Mouse (Mus musculus) mouse embryonic stem cell (cell line): ENCODE results near the gene Armcx6.
"Not testable (repeated sequence)": the region's sequence is repeated elsewhere in the genome, so short reads cannot be mapped to it uniquely, and the experiment has no call there.

Source experiments
- in situ Hi-C, 2 experiments: fragments of 300-500 bp; cut with MboI; formaldehyde crosslinking; loops; 1 replicate in 1 of 2; 3 replicates in 1 of 2; pipeline ENCODE4 v1.14.3; 2019 to 2020; ENCODE audit warnings: low sequenced_read_pairs in 2 of 2, low pct_unique_long_range_greater_than_20kb in 1 of 2, mixed read lengths in 1 of 2; ENCODE audit not compliant: unreplicated experiment in 1 of 2

Armcx6 gene

GRCm38 (mm10) chrX:134750764-134751592, at the start of gene Armcx6:
Gene Armcx6, minus strand, starts transcription at chrX:134751417.
- in situ Hi-C loops = loop anchor here in 1 of 2 experiments (10.0 kb wide), 1 partner anchor 154 kb away; no protein-coding TSS in a partner anchor

DNA sequence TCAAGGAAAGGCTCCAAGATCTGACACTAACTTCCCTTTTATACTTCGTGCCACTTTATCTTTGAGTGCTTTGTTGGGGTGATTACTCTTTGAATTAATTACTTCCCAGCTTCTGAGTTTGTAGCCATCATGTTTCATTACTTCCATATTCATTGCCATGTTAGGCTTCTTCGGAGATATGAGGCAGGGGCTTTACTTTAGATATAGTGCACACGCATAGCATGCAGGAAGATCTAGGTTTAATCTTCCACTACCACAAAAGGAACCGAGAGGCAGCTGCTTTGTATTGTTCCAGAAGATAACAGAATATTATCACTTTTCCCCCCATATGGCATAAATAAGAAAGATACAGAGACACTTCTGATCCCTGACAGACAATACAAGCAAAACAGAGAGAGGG, 36.5 kb upstream of the Armcx6 start:
- in situ Hi-C loops = no loop called here

DNA sequence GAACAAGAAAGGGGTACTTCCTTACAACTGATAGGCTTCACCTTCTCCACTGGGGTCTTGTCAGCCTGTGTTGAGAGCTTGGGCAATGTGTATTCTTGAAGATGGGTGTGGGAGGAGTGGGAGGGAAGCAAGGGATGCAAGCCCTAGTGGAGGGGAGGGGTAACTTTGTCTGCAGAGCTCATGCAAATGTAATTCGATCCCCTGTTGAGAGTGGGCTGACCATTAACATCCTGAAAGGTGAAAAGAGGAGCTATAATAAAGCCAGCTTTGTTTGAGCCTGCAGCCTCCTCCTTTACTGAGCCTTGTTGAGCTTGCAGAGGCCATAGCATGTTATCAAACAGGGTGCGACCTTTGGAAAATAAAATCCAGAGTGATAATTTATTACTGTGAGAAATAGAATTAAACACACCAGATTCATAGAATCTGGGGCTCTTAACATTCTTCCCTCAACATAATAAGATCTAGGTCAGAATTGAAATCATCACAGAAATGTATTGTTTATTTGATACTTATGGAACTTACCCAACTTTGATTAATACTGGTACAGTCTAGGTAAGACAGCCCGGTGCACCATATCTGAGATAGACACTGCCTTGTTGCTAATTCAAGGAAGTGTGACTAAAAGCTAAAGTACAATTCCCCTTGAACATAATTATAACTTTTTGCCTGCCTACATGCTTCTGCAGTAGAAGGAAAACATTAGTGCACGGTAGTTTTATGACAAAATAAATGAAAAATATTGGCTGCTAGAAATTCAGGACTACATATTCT, 12.4 kb upstream of the Armcx6 start:
- in situ Hi-C loops = not testable (repeated sequence)

GRCm38 (mm10) chrX:134757293-134757995, 6.2 kb upstream of the Armcx6 start:
- in situ Hi-C loops = loop anchor here in 1 of 2 experiments (10.0 kb wide), 1 partner anchor 147 kb away; no protein-coding TSS in a partner anchor

GRCm38 (mm10) chrX:134756434-134757292, 5.4 kb upstream of the Armcx6 start, which contains the start of gene Armcx3:
Gene Armcx3, plus strand, starts transcription at chrX:134756595.
- in situ Hi-C loops = loop anchor here in 1 of 2 experiments (10.0 kb wide), 1 partner anchor 148 kb away; no protein-coding TSS in a partner anchor

DNA sequence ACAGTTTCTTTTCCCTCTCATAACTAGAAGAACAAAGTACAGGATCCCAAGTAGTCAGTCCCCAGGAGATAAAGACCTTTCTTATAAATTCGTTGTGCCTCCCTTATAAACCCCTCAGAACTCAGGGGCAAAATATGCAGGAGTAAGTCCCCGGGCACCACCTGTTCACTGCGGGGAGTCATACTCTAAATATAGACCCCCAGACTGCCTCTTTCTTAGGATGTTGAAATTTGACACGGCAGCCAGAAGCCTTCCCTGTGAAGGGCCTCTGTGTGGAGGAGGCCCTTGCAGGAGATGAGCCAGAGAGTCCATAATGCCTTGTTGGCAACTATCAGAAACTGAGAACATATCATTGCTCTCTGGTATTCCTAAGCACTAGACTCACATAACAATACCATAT, 1.4 kb upstream of the Armcx6 start:
- in situ Hi-C loops = loop anchor here in 1 of 2 experiments (10.0 kb wide), 1 partner anchor 152 kb away; no protein-coding TSS in a partner anchor

- in situ Hi-C loops = loop anchor here in 1 of 2 experiments (10.0 kb wide), 1 partner anchor 153 kb away; no protein-coding TSS in a partner anchor
Observed at GRCm38 (mm10) chrX:134751910-134752309, 693 bp upstream of the Armcx6 start.

GRCm38 (mm10) chrX:134746459-134746858, 4.8 kb downstream of the Armcx6 start:
- in situ Hi-C loops = loop anchor here in 1 of 2 experiments (25.0 kb wide), 1 partner anchor 166 kb away; no protein-coding TSS in a partner anchor

DNA sequence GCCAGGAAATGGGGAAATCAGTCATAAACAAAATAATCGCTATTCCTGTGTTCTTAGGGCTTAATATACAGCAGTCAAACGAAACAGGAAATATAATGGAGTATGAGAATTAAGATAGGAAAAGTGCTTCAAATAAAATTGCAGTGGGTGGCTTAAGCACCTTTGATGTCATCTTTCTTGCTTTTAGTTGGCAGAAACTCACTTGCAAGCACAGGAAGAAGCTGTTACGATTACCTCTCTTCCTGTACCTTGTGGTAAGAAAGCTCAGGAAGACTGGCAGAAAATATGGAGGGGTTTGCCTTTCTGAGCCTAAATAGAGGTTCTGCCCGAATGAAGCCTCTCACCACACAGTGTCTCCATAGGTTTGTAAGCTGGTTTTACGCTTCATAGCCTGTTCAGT, 9.4 kb downstream of the Armcx6 start:
- in situ Hi-C loops = loop anchor here in 1 of 2 experiments (25.0 kb wide), 1 partner anchor 170 kb away; no protein-coding TSS in a partner anchor

GRCm38 (mm10) chrX:134739160-134739559, 12.1 kb downstream of the Armcx6 start:
- in situ Hi-C loops = loop anchor here in 1 of 2 experiments (25.0 kb wide), 1 partner anchor 173 kb away; no protein-coding TSS in a partner anchor

DNA sequence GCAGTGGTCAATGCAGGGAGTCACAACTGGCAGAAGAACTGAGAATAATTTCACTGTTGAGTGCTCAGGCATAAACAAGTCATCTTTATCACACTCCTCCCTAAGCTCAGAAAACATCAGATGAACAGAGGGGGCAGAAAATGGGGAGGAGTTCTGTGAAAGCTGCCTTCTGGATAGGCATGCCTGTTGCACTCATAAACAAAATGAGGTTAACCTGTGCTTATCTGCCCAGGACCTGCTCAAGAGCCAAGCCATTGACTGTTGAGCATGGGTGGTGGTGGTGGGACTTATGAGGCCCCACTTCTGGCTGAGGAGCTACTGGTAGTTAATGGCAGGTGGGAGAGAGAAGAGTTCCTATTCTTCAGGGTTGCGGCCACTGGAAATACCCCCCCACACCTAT, 13.4 kb downstream of the Armcx6 start:
- in situ Hi-C loops = loop anchor here in 1 of 2 experiments (25.0 kb wide), 1 partner anchor 175 kb away; no protein-coding TSS in a partner anchor

GRCm38 (mm10) chrX:134729778-134730177, 21.4 kb downstream of the Armcx6 start:
- in situ Hi-C loops = loop anchor here in 1 of 2 experiments (25.0 kb wide), 1 partner anchor 183 kb away; no protein-coding TSS in a partner anchor

GRCm38 (mm10) chrX:134723762-134724161, 27.5 kb downstream of the Armcx6 start:
- in situ Hi-C loops = not testable (repeated sequence)

- in situ Hi-C loops = no loop called here
Observed at GRCm38 (mm10) chrX:134718524-134718923, 32.7 kb downstream of the Armcx6 start.

DNA sequence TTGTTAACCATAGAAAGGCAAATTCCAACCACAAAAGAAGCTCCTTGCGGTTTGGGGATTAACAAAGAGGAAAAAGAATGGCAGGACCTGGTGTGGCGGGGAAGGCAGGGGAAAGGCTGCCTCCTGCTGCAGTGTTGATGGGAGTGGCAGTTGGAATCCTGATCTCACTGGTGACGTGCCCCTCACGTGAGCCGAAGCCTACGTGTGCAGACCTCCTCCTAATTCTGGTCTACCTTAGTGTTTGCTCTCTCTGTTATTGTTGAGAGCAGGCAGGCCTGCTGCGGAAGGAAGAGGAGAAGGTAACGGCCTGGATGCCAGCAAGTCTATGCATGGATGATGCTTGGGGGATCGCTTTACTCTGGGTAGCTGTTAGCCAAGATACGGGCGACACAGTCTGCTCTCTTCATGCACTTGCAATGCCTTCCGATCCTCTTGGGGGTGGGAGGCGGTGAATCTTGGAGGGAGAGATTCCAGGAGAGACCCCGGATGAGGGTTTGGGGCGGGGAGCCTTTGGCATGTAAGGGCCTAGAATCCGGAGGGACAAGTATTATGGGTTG, 33.4 kb downstream of the Armcx6 start, which contains the start of gene Armcx1:
TSS of gene Armcx1 (plus strand) at position 212 of the 557 bp plus-strand sequence.
- in situ Hi-C loops = no loop called here

DNA sequence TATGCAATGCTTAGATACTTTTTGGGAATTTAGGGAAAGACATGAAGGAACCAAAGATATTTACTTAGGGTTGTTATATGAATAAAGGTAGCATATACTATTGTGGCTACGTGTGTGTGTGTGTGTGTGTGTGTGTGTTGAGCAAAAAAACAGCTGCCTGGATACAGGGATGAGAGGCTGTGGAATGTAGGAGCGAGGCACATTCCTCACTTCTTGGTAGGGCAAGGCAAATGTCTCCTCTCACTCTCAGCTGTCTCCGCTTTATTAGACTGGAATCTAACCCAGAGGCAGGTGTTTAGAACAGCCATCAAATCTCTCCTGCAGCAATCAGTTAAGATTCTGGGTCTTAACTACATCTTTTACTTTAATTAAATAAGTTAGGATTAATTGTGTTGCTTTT, 34.4 kb downstream of the Armcx6 start:
- in situ Hi-C loops = no loop called here
